Mouse (Mus musculus) frontal cortex, adult 2 months (tissue): ENCODE measurements around the gene Catsper4. TPM values are rescaled to one million over a fixed set of nuclear protein-coding genes. Genes with fewer than 3 reads are reported as not detected.

Experiments
- DNase-seq, 2 experiments: peaks; one replicate each; pipeline ENCODE4 v3.0.0; 2022; ENCODE audit warnings: low spot score in 1 of 2; ENCODE audit errors: extremely low spot score in 1 of 2
- polyA plus RNA-seq: library from polyadenylated mRNA; depleted of rRNA; stranded (reverse); fragments of >200 nt; gene quantifications from 2 replicates; pipeline ENCODE4 v1.2.3, GENCODE M21; 2012; rRNA removed

Gene Catsper4
- polyA plus RNA-seq, 1 experiment: 0.10 TPM

GRCm38 (mm10) chr4:134186268-134186667 is 40.9 kb downstream of the Catsper4 start:
- no peak for DNase-seq

DNA sequence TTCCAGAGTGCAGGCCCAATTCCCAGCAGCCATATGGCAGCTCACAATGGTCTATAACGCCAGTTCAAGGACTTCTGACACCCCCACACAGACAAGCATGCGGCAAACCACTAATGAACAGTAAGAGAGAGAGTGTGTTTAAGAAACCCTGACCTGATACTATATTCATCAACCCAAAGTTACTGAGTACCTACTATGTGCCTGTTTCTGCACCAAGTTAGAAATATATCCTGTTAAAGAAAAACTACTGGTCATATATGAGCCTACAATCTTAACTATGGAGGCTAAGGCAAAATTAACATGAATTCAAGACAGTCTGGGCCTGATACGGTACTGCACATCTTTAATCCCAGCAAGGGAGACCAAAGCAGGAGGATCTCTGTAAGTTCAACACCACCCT is 41.6 kb downstream of the Catsper4 start:
- no peak for DNase-seq

GRCm38 (mm10) chr4:134183711-134184110 is 43.5 kb downstream of the Catsper4 start:
- no peak for DNase-seq

- DNase-seq: no peak
Observed at GRCm38 (mm10) chr4:134181825-134182224, 45.4 kb downstream of the Catsper4 start.

- no peak for DNase-seq
Observed at GRCm38 (mm10) chr4:134181112-134181511, 46.1 kb downstream of the Catsper4 start.

DNA sequence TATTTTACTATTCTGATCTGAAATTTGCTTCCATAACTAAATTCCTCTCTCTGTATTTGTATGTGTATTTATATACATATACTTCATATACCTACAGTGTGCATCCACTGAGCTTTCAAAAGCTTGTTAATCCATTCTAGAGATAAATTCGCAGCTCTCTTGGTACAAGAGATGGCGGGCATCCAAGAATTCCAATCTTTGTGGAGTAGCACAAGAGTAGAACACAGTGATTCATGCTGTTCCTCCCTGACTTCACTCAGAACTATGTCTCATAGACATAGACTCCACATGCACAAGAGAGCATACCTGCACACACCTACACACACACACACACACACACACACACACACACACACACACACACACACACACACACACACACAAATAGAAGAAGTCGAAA is 54.8 kb downstream of the Catsper4 start:
- peak; percentile 14 to 67 for DNase-seq

DNA sequence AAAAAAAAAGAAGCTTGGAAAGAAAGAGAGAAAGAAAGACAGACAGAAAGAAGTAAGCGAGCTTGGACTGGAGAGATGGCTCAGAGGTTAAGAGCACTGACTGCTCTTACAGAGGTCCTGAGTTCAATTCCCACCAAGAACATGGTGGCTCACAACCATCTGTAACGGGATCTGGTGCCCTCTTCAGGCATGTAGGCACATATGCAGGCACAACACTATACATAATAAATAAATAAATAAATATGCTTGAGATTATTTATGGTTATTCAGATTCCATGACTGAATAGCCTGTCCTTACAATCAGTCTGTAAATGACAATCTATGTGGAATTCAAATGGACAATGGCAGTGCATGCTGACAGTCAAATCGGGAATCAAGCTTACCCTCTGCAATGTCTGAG is 60.3 kb downstream of the Catsper4 start:
- DNase-seq: no peak

DNA sequence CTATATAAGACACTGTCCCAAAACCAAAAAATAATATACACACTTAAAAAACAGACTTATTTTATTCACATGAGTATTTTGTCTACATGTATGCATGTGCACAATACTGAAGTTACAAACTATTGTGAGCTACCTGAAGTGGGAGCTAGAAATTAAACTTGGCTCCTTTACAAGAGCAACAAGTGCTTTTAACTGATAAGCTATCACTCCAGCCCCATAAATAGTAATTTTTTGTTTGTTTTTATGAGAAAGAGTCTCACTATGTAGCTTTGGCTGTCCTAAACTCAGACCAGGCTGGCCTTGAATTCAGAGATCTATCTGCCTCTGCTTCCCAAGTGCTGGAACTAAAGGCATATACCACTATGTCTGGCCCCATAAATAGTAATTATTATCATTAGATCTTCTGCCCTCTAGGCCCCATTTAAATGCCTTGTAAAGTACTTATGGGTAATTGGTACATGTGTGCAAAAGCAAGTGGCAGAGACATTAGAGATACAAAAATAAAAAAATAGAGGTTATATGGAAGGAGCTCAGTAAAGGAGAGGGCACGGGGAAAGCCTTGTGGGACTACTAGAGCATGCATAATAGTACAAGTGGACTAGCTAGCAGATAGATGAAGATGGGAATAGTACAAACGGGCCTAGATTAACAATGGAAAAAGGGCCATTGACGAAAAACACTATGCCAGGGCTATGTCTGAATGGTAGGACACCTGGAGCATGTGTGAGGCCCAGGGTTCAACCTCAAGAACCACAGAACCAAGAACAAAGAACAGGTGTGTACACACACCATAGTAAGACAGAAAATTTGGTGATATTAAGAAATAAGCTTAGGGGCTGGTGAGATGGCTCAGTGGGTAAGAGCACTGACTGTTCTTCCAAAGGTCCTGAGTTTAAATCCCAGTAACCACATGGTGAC is 61.4 kb downstream of the Catsper4 start:
- no peak for DNase-seq

DNA sequence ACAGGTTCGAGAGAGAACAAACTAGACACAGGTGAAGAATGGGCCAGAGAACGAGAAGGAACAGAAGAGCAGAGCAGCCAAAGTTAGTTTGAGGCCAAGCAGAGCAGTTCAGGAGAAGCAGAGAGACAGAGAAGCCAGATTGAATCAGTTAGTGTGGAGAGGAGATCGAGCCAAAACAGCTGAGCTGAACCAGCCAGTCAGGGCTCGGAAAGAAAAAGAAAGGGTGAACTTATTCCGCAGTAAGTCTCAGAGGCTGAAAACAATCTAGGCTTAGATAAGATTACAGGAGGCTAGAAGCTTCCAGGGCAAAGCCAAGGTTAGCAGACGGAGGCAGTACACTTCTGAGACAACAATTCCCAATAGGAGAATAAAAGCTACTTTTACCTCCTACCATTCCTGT is 62.2 kb downstream of the Catsper4 start:
- DNase-seq: no peak

GRCm38 (mm10) chr4:134164591-134164990 is 62.6 kb downstream of the Catsper4 start:
- no peak for DNase-seq

Other genes starting within 250 kb of the Catsper4 start
- 54.8 and 56.5 TPM in 2 replicates for gene Dhdds, start 226.5 kb downstream of the Catsper4 start, polyA plus RNA-seq
- not detected in 2 replicates for gene Lin28a, start 208.5 kb downstream of the Catsper4 start, polyA plus RNA-seq
- not detected in 2 replicates for gene Zfp683, start 173.5 kb downstream of the Catsper4 start, polyA plus RNA-seq
- gene Crybg2, start 166.6 kb downstream of the Catsper4 start, polyA plus RNA-seq: 2.6 TPM in 2 replicates
- gene Cd52, start 132.3 kb downstream of the Catsper4 start, polyA plus RNA-seq: 5.6 and 7.1 TPM in 2 replicates
- 42.6 and 43.1 TPM in 2 replicates for gene Ubxn11, start 124.8 kb downstream of the Catsper4 start, polyA plus RNA-seq
- gene Sh3bgrl3, start 98.6 kb downstream of the Catsper4 start, polyA plus RNA-seq: 415 and 538 TPM in 2 replicates
- 18.1 and 25.0 TPM in 2 replicates for gene Cep85, start 40.3 kb downstream of the Catsper4 start, polyA plus RNA-seq
- gene Gm7534, start 24.4 kb downstream of the Catsper4 start, polyA plus RNA-seq: 0.04 TPM in 1 of 2 replicates, not detected in the other
- gene Cnksr1, start 11.0 kb upstream of the Catsper4 start, polyA plus RNA-seq: 0.36 and 0.44 TPM in 2 replicates
- not detected in 2 replicates for gene E130218I03Rik, start 16.3 kb upstream of the Catsper4 start, polyA plus RNA-seq
- gene Zfp593, start 18.2 kb upstream of the Catsper4 start, polyA plus RNA-seq: 10.0 and 11.3 TPM in 2 replicates
- gene Gm30191, start 19.6 kb upstream of the Catsper4 start, polyA plus RNA-seq: not detected in 2 replicates
- gene Grrp1, start 26.7 kb upstream of the Catsper4 start, polyA plus RNA-seq: 7.4 and 7.9 TPM in 2 replicates
- gene Pdik1l, start 60.5 kb upstream of the Catsper4 start, polyA plus RNA-seq: 8.5 and 8.9 TPM in 2 replicates
- 0.15 and 0.36 TPM in 2 replicates for gene Trim63, start 87.7 kb upstream of the Catsper4 start, polyA plus RNA-seq
- gene Slc30a2, start 115.8 kb upstream of the Catsper4 start, polyA plus RNA-seq: 0.29 and 0.58 TPM in 2 replicates
- gene Extl1, start 156.5 kb upstream of the Catsper4 start, polyA plus RNA-seq: 30.3 and 32.1 TPM in 2 replicates
- 11.4 and 12.4 TPM in 2 replicates for gene Pafah2, start 168.9 kb upstream of the Catsper4 start, polyA plus RNA-seq
- 976 and 1,019 TPM in 2 replicates for gene Stmn1, start 240.9 kb upstream of the Catsper4 start, polyA plus RNA-seq